Mouse (Mus musculus): ENCODE measurements around the gene Hgd.

The Hgd gene

DNA sequence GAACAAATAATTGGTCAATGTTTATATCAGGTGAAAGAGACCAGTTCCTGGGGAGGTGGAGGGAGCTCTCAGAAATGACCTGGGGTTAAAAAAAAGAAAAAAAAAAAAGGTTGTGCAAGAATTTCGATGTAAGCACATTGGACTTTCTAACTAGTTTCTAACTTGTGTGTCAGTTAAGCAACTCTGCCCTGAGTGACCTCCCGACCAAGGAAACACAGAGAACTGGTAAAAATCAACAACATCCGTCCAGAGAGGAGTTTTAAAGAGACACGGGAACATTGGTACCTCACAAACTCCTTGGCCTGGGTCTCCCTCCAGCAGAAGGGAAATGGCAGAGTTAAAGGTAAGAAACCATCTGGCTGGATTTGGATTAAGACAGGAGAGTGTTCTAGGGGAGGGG is at the start of gene Hgd:
Gene Hgd (plus strand): TSS at position 160 of the 400 bp plus-strand sequence.
- DNase-seq (ENCODE audit: low spot score in 2 of 2): no peak

DNA sequence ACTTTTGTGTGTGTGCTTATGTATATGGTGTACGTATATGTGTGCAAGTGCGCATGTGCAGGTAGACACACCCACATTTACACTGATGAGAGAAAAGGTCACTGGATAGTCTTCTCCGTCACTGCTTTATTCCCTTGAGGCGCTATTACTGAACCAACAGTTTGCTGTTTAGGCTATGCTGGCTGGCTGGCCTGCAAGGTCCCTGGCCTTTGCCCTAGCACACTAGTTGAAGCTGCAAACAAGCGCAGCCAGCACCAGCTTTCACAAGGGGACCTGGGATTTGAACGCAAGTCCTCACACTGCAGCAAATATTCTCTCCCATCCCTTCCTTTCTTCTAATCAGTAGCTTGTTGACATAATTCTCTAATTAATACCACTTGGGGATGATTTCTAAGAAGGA is 49.8 kb upstream of the Hgd start:
- no peak for DNase-seq (ENCODE audit: low spot score in 2 of 2)

DNA sequence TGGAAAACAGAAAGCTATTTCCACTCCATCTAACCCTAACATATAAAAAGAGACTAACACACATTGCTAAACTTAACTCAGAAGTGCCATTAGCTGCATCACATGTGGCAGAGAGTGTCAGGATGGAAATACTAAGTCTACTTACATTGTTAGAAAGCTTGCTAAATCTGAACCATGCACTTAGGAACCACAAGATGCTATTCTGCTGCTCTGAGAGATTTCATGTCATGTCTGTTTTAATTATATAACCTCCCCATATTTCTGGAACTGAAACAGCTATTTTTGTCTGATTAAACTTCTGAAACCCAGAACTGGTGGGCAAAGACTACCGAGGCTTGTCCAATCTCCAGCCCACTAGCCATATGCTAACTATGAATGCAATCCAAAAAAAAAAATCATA is 47.9 kb upstream of the Hgd start:
- no peak for DNase-seq (ENCODE audit: low spot score in 2 of 2)

DNA sequence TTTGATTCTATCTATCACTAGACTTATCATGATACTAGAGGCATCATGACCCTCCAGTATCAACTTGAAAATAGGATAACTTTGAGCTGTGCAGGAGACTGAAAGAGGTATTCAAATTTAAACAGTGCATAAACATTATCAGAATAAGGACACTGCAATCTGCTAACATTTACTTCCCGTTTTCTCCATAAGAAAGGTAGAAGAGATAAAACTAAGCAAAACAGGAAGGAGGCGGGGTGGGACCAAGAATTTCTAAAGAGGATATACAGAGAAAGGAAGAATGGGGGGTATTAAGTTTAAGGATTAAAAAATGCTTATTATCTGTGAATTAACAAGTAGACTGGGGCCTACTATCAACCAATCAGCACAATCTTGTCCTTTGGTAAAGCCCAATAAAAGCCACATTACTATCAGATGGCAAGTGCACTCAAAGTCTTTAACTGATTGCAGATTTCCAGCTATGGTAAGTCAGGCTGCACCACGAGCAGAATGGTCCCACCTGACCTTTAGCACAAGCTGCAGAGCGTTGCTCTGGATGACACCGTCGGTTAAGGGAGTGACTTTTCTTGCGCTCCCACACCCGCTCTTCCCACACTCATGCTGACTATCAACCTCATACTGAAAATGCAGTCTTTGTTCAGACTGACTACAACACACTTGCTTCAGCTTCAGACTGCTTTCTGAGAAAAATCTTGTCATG is 46.4 kb upstream of the Hgd start:
- no peak for DNase-seq (ENCODE audit: low spot score in 2 of 2)

DNA sequence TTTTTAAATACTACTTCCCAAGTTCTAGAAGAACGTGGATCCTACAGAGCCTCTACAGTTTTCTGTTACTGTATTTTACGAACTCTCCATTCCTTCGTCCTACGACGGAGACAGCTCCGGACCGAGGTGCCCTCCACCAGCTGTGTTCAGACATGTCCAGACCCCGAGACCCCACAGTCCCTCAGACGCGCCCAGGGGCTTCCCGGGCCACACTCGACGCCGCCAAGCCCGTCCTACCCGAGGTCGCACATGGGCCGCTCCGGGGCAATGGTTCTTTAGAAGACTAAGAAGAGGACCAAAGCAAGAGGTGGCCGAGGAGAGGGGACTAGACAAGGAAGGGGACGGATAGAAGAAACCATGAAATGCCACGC is 40.7 kb upstream of the Hgd start:
- no peak for DNase-seq (ENCODE audit: low spot score in 2 of 2)

DNA sequence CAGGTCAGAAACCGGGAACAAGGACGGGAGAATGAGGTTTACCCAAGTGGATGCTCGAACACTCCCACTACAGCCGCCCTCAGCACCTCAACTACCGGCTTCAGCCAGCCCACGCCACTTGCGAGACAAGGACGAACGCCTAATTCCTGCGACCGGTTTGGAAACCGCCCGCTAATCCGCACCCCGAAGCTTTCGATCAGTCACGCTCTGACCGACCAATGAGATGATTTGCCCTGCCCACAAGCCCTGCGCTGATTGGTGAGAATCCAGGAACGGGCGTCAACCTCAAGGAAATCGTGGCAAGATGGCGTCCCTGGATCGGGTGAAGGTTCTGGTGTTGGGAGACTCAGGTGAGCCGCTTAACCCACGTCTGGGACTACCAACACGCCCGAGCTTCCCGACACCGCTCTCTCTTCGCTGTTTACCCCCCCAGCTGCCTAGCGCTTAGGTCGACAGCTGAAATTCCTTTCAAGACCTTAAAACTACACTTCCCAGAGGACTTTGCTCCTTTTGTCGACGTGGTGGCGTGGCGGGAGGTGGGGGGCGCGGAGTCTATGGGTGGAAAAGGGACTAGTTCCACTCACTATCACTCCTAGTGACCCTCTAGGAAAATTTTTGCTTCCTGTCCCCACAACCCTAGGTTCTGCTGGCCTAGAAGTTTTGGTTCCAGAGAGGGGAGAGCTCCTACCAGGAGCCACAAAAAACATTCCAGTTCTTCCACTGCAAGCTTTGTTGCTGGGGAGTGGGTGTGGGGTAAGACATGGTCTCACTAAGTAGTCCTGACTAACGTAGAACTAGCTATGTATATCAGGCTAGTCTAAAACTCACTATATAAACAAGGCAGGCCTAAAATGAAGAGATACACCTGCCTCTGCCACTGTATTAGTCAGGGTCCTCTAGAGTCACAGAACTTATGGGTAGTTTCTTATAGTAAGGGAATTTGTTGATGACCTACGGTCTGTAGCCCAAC is 40.1 kb upstream of the Hgd start, which contains the start of the genes Gtf2e1 and Rabl3:
Gene Gtf2e1 (minus strand): TSS at position 179 of the 970 bp plus-strand sequence.
Gene Rabl3 (plus strand): TSS at position 275 of the 970 bp plus-strand sequence.
- DNase-seq (ENCODE audit: low spot score in 2 of 2): peak; percentile 99

DNA sequence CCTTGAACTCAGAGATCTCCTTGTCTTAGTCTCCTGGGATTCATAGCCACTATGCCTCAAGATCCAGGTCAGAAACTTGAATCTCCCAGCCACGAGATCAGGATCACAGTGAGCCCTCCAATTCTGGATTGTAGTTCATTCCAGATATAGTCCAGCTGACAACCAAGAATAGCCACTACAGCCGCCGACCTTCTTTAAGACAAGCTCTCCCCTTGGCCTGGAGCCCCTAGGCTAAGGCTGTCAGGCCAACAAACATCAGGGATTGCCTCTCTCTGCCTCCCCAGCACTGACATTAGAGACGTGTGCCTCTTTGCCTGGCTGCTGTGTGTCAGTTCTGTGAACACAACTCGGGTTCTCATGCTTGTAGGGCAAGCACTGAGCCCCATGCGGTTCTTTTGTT is 39.2 kb upstream of the Hgd start:
- no peak for DNase-seq (ENCODE audit: low spot score in 2 of 2)

DNA sequence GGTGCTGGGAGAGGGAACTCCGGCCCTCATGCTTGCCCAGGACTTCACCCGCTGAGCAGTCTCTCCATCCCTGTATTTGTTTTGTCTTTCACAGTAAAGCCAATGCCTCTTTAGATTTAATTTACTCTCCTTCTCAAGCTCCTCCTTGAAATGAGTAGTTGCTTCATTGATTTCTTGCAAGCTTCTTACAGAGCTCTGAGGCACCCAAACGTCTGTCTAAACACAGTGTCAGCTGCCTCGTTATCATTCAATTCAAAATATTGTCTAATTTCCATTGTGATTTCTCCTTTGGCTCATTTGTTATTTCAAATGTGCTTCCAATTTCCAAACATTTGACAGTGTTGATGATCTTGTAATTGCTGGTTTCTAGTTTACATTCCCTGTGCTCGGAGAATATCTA is 33.6 kb upstream of the Hgd start:
- DNase-seq (ENCODE audit: low spot score in 2 of 2): no peak

DNA sequence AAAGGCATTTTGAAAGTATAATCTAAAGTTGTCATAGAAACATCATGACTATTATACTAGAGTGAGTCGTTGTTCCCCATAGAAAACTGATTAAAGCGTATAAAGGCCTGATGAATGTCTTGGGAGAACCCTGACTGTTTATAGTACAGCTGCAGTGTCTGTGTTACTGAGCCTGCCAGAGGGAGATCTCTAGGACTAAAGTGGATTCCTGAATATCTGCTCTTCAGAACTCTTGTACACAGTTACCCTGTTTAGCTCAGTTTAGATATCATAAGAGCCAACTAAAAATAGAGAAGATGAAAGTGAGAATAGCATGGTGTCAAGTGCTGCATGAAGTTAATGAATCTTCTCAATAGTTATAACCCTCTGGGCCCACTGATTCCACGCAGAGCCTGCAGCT is 29.7 kb upstream of the Hgd start:
- peak; percentile 7 to 11 for DNase-seq (ENCODE audit: low spot score in 2 of 2)

DNA sequence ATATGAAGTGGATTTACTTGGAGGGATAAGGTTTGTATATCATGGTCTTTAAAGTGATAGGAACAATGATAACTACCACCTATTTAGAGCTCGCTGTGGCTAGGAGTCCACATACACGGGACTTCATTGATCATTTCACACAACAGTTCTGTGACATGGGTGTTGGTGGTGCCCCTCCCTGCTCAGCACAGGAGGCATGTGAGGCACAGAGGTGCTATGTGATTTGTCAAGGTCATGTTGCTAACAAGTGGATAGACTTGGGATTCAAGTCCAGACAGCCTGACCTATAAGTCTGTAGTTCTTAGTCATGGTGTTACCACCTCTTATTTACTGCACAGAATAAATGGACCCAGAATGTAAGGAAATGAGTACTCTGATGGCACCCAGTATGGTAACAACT is 29.0 kb upstream of the Hgd start:
- DNase-seq (ENCODE audit: low spot score in 2 of 2): no peak

DNA sequence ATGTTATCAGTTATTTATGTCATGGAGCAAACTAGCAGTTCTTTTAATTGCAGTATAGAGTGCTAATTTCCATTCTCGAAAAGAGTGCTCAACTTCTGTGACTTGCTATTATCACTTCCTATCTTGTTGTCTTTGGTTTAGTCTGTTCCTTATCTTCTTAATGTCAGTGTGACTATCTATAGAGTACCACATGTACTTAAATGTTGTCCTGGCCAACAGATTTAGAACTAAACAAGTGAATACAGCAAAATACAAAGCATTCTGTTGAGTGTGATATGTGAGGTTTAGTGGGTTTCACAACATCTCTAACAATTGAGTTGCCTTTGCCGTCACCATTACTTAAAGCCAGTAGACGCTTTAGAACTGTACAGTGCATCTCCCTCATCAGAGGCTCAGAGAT is 27.1 kb upstream of the Hgd start:
- no peak for DNase-seq (ENCODE audit: low spot score in 2 of 2)

DNA sequence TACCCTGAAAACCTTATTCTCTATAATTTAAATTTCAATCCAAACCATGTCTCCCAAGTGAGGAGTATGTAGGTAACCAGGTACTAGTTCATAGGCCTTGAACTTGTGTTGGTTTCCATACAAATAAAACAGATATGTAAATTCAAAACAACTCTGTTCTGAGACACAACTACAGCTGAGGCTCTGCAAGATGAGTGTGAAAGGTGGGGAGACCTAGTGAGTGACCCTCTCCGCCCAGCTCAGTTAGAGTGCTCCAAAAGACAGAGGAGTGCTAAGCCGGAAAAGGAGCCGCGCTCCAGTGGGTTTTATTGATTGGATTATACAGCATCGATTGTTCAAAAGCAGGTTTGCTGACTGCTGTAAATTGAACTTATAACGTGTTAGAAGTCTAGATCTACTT is 17.5 kb upstream of the Hgd start:
- no peak for DNase-seq (ENCODE audit: low spot score in 2 of 2)

DNA sequence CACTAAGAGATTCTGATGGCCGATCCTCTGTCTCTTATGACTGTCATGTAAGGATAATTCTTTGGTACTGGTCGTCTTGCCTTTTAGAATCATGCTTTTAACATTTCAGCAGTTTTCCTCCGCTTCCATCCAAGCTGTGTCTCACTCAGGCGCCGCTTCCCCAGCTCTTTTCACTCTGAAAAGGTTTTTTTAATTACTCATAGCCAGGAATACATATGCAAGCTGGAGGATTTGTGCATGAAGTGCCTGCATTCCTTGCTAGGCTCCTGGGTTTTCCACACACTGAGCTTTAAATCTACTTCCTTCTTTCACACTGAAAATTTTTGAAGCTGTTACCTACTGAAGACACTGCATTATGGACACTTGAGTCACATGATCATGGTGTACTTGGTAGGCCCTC is 17.0 kb upstream of the Hgd start:
- no peak for DNase-seq (ENCODE audit: low spot score in 2 of 2)

DNA sequence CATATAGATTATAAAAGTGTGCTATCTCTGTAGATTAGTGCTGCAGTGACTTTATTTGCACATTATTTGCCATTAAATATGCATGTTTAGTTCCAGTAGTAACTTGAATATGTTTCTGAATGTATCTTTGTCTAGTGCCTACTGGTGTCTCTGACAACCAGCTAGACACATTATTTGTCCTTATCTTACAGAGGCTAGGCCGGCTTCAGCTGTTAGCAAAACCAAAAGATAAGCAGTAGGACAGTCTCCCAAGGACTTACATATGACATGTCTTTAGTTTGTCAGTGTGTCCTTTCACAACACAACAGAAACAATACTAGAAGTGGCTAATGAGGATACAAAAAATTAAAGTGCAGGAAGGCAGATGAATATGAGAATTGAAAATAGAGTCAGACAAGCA is 14.8 kb upstream of the Hgd start:
- no peak for DNase-seq (ENCODE audit: low spot score in 2 of 2)

DNA sequence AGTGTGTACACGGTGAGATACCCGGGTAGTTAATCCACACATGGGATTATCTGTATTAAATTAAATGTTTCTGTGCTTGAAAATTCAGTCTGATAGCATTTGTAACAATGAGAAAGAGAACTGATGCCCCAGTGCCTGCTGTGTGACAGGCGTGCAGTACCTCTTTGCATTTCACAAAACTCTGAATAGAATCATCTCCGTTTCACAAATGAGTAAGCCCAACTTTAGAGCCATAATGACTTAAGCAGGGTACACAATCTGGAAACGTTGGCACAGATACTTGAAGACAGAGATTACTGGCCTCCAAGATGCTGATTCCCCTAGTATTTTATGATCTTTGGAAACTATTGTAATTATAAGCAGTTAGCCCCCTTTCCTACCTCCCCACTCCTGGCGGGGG is 13.8 kb upstream of the Hgd start:
- no peak for DNase-seq (ENCODE audit: low spot score in 2 of 2)

DNA sequence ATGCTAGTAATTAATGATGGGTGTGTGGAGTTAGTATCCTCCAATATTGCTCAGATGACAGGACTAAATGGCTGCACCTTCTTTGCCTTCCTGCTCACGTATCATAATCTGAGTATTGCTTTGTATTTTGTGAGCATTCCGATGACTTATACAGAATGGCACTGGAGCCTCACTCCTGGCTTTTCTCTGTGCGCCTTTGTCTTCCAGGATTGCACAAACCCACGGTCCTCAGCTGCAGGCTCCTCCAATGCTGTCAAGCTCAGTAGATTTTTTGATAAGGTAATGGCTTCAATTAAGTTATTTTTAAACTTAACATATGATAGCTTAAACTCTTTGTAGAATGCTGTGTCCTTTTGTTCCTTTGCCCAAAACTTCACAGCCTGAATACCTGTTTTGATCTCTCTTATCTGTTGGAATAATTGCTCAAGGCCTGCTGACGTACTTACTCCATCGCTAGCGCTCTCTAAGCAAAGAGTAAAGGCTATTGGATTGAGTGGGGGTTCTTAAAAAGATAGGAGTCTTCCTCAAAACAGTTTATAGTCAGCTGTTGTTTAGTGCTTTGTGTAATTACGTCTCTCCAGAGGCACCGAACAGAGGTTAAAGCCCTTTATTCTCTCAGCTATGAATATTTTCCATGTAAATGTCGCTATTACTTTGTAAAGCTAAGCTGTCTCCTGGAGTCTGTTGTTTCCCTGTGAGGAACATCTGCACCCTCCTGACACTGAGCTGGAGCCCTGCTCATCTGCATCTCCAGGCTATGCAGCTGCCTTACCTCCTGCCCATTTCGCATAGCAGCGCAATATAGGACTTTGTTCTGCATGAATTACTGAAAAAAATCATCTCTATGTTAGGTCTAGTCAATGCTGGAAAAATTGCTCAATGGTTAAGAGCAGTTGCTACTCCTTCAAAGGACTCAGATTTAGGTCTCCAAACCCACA is 12.6 kb upstream of the Hgd start:
- no peak for DNase-seq (ENCODE audit: low spot score in 2 of 2)

DNA sequence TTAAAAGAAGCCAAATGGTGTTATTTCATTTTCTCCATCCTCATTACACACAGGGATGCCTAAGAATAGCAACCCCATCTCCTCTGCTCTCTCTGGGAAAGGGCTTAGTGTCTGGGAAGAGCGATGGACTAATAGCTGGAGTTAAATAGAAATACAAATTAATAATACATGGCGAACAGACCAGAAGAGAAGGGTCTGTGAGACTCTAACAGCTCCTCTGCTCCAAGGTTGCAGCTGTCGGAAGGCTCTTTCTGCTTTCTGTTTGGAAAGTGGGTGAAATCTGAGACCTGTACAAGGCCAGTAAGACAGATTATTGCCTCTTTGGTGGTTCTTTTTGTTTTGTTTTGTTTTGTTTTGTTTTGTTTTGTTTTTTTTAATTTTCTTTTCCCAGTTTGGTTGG is 8.4 kb upstream of the Hgd start:
- DNase-seq (ENCODE audit: low spot score in 2 of 2): no peak

DNA sequence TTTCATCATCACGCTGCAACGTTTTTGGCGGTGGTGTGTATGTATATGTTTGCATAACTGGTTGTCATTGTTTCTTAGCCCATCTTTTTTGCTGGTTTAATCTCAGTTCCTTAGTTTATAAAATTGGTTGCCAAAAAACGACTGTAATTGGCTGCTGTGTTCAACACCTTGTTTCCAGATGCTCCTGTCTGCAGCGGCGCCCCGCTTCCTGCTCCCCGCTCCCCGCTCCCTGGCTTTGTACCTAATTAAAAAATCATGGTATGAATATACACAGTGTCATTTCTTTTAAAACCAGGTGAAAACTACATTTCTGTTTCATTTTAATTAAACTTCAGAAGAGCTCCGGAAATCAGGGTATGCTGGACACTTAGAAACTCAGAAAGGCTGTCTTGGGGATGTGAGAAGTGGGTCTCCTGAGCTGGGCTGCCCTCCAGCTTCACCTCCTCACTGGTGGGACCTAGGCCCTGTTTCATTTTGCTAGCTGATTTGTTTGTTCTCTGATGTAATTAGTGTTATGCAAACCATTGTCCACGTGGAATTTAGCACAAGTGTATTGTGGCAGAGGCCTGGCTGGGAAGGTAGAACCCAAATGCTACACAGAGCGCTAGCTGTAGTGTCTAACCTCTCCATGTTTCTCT is 7.7 kb upstream of the Hgd start:
- no peak for DNase-seq (ENCODE audit: low spot score in 2 of 2)

DNA sequence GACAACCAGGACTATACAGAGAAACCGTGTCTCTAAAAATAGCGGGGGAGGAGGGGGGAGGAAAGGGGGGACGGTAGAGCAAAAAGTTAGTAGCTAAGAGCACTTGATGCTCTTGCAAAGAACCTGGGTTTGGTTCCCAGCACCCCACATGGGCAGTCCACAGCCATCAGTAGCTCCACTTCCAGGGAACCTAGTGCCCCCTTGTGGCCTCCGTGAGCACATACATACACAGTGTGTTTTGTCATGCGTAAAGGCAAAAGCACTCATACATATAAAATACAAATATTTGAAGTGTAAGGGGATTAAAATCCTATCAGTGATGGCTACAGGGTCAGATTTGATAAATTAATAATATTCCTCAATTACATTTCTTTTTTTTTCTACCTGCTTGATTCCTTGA is 6.9 kb upstream of the Hgd start:
- DNase-seq (ENCODE audit: low spot score in 2 of 2): no peak

DNA sequence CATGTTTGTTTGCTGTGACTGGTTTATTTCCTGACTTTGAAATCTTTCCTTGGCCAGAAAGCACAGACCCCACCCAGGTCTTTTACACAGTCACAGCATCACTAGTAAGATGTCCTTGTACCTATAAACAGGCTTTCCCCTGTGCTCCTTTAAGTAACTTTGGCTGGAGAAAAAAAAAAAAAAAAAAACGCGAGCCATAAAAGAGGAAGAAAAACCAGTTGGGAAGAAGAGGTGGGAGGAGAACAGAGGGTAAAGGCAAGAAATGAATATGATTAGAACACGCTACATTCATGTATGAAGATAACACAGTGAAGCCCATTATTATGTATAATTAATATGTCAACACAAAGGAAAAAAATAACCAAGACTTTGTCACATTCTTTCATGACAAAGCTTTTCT is 4.6 kb upstream of the Hgd start:
- no peak for DNase-seq (ENCODE audit: low spot score in 2 of 2)

DNA sequence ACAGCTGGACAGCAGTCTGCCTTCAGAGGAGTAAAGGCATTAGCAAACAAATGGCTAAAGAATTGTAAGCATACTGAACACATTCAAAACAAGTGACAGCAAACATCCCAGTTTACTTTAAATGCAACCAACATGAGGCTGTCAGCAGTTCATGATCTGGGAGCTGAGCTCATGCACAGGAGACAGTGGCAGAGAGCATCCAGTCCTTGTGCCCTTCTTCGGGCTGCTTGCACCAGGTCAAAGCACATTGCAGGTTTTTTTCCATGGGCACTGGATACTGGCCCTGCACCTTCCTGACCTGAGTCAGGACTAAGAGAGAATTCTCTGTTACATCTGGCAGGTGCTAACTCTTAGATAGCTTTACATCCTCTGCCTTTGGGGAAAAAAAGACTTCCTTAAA is 362 bp upstream of the Hgd start:
- DNase-seq (ENCODE audit: low spot score in 2 of 2): no peak

DNA sequence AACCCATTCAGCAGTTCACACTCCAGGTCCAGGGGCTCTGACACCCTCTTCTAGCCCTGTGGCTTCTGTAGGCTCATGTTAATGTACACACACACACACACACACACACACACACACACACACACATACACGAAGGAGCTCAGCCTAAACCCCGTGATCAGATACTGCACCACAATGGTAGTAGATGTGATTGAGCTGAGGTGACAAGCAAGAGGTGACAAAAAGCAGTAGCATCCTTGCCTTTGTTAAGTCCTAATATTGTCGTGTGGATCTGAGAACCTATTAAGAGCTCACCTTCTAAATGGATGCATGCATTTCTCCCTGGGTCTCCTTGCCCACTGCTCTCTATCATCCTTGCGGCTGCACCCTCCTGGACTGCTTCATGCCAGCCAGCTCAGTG is 698 bp downstream of the Hgd start:
- no peak for DNase-seq (ENCODE audit: low spot score in 2 of 2)
